Comparison of ENCODE assay signal across 9 mouse cellular contexts in genomic region chr6:122739952-122740351, GRCm38 (mm10). TPM values are rescaled to one million over a fixed set of nuclear protein-coding genes. Genes with fewer than 3 reads are reported as not detected.
DNase-seq lines count a peak whose midpoint lies in the region; ATAC-seq and TF ChIP-seq lines count a peak whose summit lies in the region.
"Had no signal": no experiment of that assay in that cellular context is flagged by ENCODE, and none has a peak within 500 bp of the region (broad histone marks: within the 10 kb centered on the region; RNA-seq: fewer than 3 reads in every experiment).

No protein-coding gene starts in this region.

- peak; percentile 59 for DNase-seq in CD4-positive helper T cell, adult 2 months (ENCODE audit: low read depth, low spot score)
- peak; percentile 91 for DNase-seq in kidney, postnatal 0 days (ENCODE audit: low spot score)
- DNase-seq in natural killer cell, adult 2 months (ENCODE audit: low spot score in 2 of 2), result peak; percentile 28 to 54

- TF ChIP-seq CTCF in bone marrow macrophage, adult 2 months (IDR thresholded peaks at IDR 0.05; ENCODE audit: low read depth, low read length), result peak; percentile 64
- peak; percentile 88 for TF ChIP-seq CTCF in kidney, postnatal 0 days (IDR thresholded peaks at IDR 0.05; ENCODE audit: low read depth)

- 11% methylated on average over 8 of the region's 8 CpGs for WGBS in heart, embryonic 13.5 days
- WGBS in kidney, postnatal 0 days, result 15% methylated on average over 8 of the region's 8 CpGs
- WGBS in liver, embryonic 12.5 days (ENCODE audit: insufficient replicate concordance), result 11% methylated on average over 8 of the region's 8 CpGs
- 13% methylated on average over 8 of the region's 8 CpGs for WGBS in stomach, embryonic 14.5 days

- H3K27ac ChIP-seq in bone marrow macrophage, adult 2 months (ENCODE audit: insufficient read depth, low read depth, low read length), result no peak overlapping the region
- no peak overlapping the region for H3K27ac ChIP-seq in heart, embryonic 13.5 days (replicated peaks)
- no peak overlapping the region for H3K27ac ChIP-seq in kidney, postnatal 0 days
- H3K27ac ChIP-seq in liver, embryonic 12.5 days, result no peak overlapping the region
- no peak overlapping the region for H3K27ac ChIP-seq in stomach, embryonic 14.5 days (ENCODE audit: low read length)

- no peak overlapping the region for H3K9ac ChIP-seq in heart, embryonic 13.5 days
- no peak overlapping the region for H3K9ac ChIP-seq in kidney, postnatal 0 days (ENCODE audit: low read depth, low read length)
- H3K9ac ChIP-seq in liver, embryonic 12.5 days, result no peak overlapping the region
- no peak overlapping the region for H3K9ac ChIP-seq in stomach, embryonic 14.5 days (replicated peaks; ENCODE audit: low read depth, low read length)

- no peaks in the 10 kb centered on the region for H3K9me3 ChIP-seq in heart, embryonic 13.5 days
- no peaks in the 10 kb centered on the region for H3K9me3 ChIP-seq in kidney, postnatal 0 days (replicated peaks; ENCODE audit: low read length)
- no peaks in the 10 kb centered on the region for H3K9me3 ChIP-seq in liver, embryonic 12.5 days (replicated peaks)
- no peaks in the 10 kb centered on the region for H3K9me3 ChIP-seq in stomach, embryonic 14.5 days (ENCODE audit: control insufficient read depth, low read depth, low read length)

- H3K36me3 ChIP-seq in heart, embryonic 13.5 days, result peaks cover 7% of the 10 kb centered on the region
- H3K36me3 ChIP-seq in kidney, postnatal 0 days (ENCODE audit: insufficient read depth, low read length), result 0 out of 2 replicates have a peak, but pooled peaks cover 2% of the 10 kb centered on the region
- H3K36me3 ChIP-seq in liver, embryonic 12.5 days, result peaks cover 26% of the 10 kb centered on the region
- no peaks in the 10 kb centered on the region for H3K36me3 ChIP-seq in stomach, embryonic 14.5 days (ENCODE audit: control insufficient read depth, insufficient read depth, low read length)

- peak overlapping the region; percentile 85 for H3K4me2 ChIP-seq in heart, embryonic 13.5 days
- H3K4me2 ChIP-seq in kidney, postnatal 0 days (ENCODE audit: low read length), result peak overlapping the region; percentile 35; the same call in 1 of the 2 replicates
- peak overlapping the region; percentile 44 for H3K4me2 ChIP-seq in liver, embryonic 12.5 days
- H3K4me2 ChIP-seq in stomach, embryonic 14.5 days (replicated peaks; ENCODE audit: low read depth, low read length), result no peak overlapping the region; the same call in 1 of the 2 replicates

- peaks cover 17% of the 10 kb centered on the region for H3K4me1 ChIP-seq in bone marrow macrophage, adult 2 months (ENCODE audit: control insufficient read depth, insufficient read depth, low read length)
- H3K4me1 ChIP-seq in heart, embryonic 13.5 days, result peaks cover 22% of the 10 kb centered on the region; the same call in 1 of the 2 replicates
- 0 out of 2 replicates have a peak, but pooled peaks cover 3% of the 10 kb centered on the region for H3K4me1 ChIP-seq in kidney, postnatal 0 days (replicated peaks; ENCODE audit: insufficient read depth, low read length)
- H3K4me1 ChIP-seq in liver, embryonic 12.5 days, result peaks cover 24% of the 10 kb centered on the region
- H3K4me1 ChIP-seq in stomach, embryonic 14.5 days (ENCODE audit: control insufficient read depth, insufficient read depth, low read length), result peaks cover 8% of the 10 kb centered on the region; the same call in 1 of the 2 replicates

- ATAC-seq in erythroblast, adult 5-6 weeks (replicated peaks; ENCODE audit: low FRiP score, poor library complexity, severe bottlenecking), result peak; percentile 77
- ATAC-seq in heart, embryonic 13.5 days (ENCODE audit: extremely low read depth, insufficient number of reproducible peaks, low FRiP score, low TSS enrichment), result no peak
- peak; percentile 58 for ATAC-seq in kidney, postnatal 0 days (replicated peaks; ENCODE audit: low FRiP score, low read depth)
- ATAC-seq in liver, embryonic 12.5 days, result peak; percentile 58; the same call in 1 of the 2 replicates
- ATAC-seq in stomach, embryonic 14.5 days (ENCODE audit: insufficient number of reproducible peaks, insufficient read depth, low FRiP score, low read depth), result peak; percentile 50; the same call in 1 of the 2 replicates

- no peak overlapping the region for H3K4me3 ChIP-seq in bone marrow macrophage, adult 2 months (ENCODE audit: insufficient read depth, low read length)
- H3K4me3 ChIP-seq in heart, embryonic 13.5 days, result peak overlapping the region; percentile 60
- H3K4me3 ChIP-seq in kidney, postnatal 0 days (replicated peaks; ENCODE audit: low read depth, low read length), result no peak overlapping the region
- peak overlapping the region; percentile 6; the same call in 1 of the 2 replicates for H3K4me3 ChIP-seq in liver, embryonic 12.5 days
- H3K4me3 ChIP-seq in stomach, embryonic 14.5 days (ENCODE audit: low read depth, low read length), result no peak overlapping the region
- H3K4me3 ChIP-seq: erythroblast, embryonic 14.5 days had no signal

- TF ChIP-seq POLR2A in bone marrow macrophage, adult 2 months (IDR thresholded peaks at IDR 0.05; ENCODE audit: borderline replicate concordance, low read depth, low read length), result no peak

- peaks cover 30% of the 10 kb centered on the region for H3K27me3 ChIP-seq in heart, embryonic 13.5 days (replicated peaks)
- no peaks in the 10 kb centered on the region; the same call in 1 of the 2 replicates for H3K27me3 ChIP-seq in kidney, postnatal 0 days (ENCODE audit: insufficient read depth, low read length)
- H3K27me3 ChIP-seq in liver, embryonic 12.5 days (replicated peaks), result peaks cover 35% of the 10 kb centered on the region
- peaks cover 5% of the 10 kb centered on the region; the same call in 1 of the 2 replicates for H3K27me3 ChIP-seq in stomach, embryonic 14.5 days (ENCODE audit: control insufficient read depth, insufficient read depth, low read length)

RNA-seq across cellular contexts. Expression of gene Nanog, which starts 32.7 kb away (rescaled TPM):
- not detected in 2 replicates for polyA plus RNA-seq in bone marrow macrophage, adult 2 months (2012; ENCODE audit: insufficient read depth, insufficient read length, missing spikeins)
- total RNA-seq in erythroblast, adult 5-6 weeks (2015; ENCODE audit: low replicate concordance), result not detected in 2 replicates
- not detected in 2 replicates for total RNA-seq in erythroblast, adult 5-6 weeks (2017; ENCODE audit: low replicate concordance)
- polyA plus RNA-seq in heart, embryonic 13.5 days (2015; fragmentation: Nextera tagmentation; extraction: Ambion mirVana), result 0.71 and 0.94 TPM in 2 replicates
- polyA plus RNA-seq in kidney, postnatal 0 days (2015; fragmentation: Nextera tagmentation; extraction: Ambion mirVana), result not detected in 2 replicates
- 0.12 TPM in 1 of 2 replicates, not detected in the other for polyA plus RNA-seq in liver, embryonic 12.5 days (2016; fragmentation: Nextera tagmentation; extraction: Ambion mirVana)
- polyA plus RNA-seq in stomach, embryonic 14.5 days (2014; fragmentation: Nextera tagmentation; extraction: Ambion mirVana), result 0.13 and 0.32 TPM in 2 replicates
- polyA plus RNA-seq: erythroblast, embryonic 14.5 days had no signal

Comparison
In these comparisons a context has a peak if more than half of its experiments do, and no peak if none do; other contexts are left out.
1. DNase-seq: peak in every context shown above with its lines; median percentile 91 in kidney, postnatal 0 days; 59 in CD4-positive helper T cell, adult 2 months; 41 in natural killer cell, adult 2 months.
2. H3K4me3 ChIP-seq: peak in heart, embryonic 13.5 days (single experiment) and liver, embryonic 12.5 days (single experiment); none in bone marrow macrophage, adult 2 months (single experiment), kidney, postnatal 0 days (single experiment) and stomach, embryonic 14.5 days (single experiment).